Mouse (Mus musculus): Measurements from ENCODE around the gene C1qtnf6.

- no peak for TF ChIP-seq CTCF (IDR thresholded peaks at IDR 0.05; ENCODE audit: low read depth)
- no peak for TF ChIP-seq EP300 (IDR thresholded peaks at IDR 0.05; ENCODE audit: low read depth)
Observed at GRCm38 (mm10) chr15:78494968-78495406, 36.2 kb downstream of the C1qtnf6 start, which contains the start of gene Il2rb.
